In genomic region chr8:75353786-75354185, GRCm38 (mm10) we compare ENCODE assay signal across 25 mouse cellular contexts. TPM values are rescaled to one million over a fixed set of nuclear protein-coding genes. Genes with fewer than 3 reads are reported as not detected.
DNase-seq lines count a peak whose midpoint lies in the region; ATAC-seq and TF ChIP-seq lines count a peak whose summit lies in the region.
"Had no signal": no experiment of that assay in that cellular context is flagged by ENCODE, and none has a peak within 500 bp of the region (broad histone marks: within the 10 kb centered on the region; RNA-seq: fewer than 3 reads in every experiment).

No protein-coding gene starts in this region.

- no peaks in the 10 kb centered on the region for H3K27me3 ChIP-seq in kidney, adult 2 months (replicated peaks; ENCODE audit: control insufficient read depth, insufficient read depth, low read length)
- H3K27me3 ChIP-seq in midbrain, postnatal 0 days (ENCODE audit: insufficient read depth, low read length) = no peaks in the 10 kb centered on the region
- no peaks in the 10 kb centered on the region for H3K27me3 ChIP-seq in midbrain, embryonic 16.5 days (ENCODE audit: control insufficient read depth, insufficient read depth, low read depth, low read length)
- H3K27me3 ChIP-seq: heart, embryonic 13.5 days; hindbrain, embryonic 15.5 days; kidney, embryonic 15.5 days; midbrain, embryonic 12.5 days; neural tube, embryonic 15.5 days had no signal

- DNase-seq in embryo, embryonic 10.5 days (ENCODE audit: low spot score) = peak; percentile 2
- no peak for DNase-seq in embryo, embryonic 10 days (ENCODE audit: low spot score)
- peak; percentile 15 for DNase-seq in kidney, adult 2 months
- no peak for DNase-seq in kidney, postnatal 14 days
- DNase-seq in left cerebral cortex, adult 2 months (ENCODE audit: extremely low spot score in 1 of 2, low spot score in 2 of 2) = no peak
- DNase-seq in left cerebral cortex, adult 11 months (ENCODE audit: low spot score) = no peak
- peak; percentile 28 for DNase-seq in midbrain, postnatal 0 days (ENCODE audit: low spot score)
- DNase-seq: adrenal gland, postnatal 10 days; cerebellum, adult 11 months; cerebellum, postnatal 10 days; embryo, embryonic 11 days; gastrocnemius, postnatal 10 days; heart, adult 11 months had no signal

- no peak for TF ChIP-seq POLR2A in kidney, adult 2 months (IDR thresholded peaks at IDR 0.05; ENCODE audit: low read depth, low read length)

- no peak overlapping the region for H3K27ac ChIP-seq in kidney, adult 2 months (ENCODE audit: insufficient read depth, low read depth, low read length)
- no peak overlapping the region for H3K27ac ChIP-seq in left cerebral cortex, adult 2 months
- no peak overlapping the region for H3K27ac ChIP-seq in midbrain, postnatal 0 days (ENCODE audit: low read depth, low read length)
- no peak overlapping the region for H3K27ac ChIP-seq in midbrain, embryonic 16.5 days (ENCODE audit: low read length)
- H3K27ac ChIP-seq: heart, embryonic 13.5 days; hindbrain, embryonic 15.5 days; kidney, embryonic 15.5 days; liver, embryonic 14.5 days; macrophage; midbrain, embryonic 12.5 days; neural tube, embryonic 15.5 days had no signal

- H3K4me2 ChIP-seq in midbrain, postnatal 0 days (ENCODE audit: low read depth, low read length, poor library complexity, severe bottlenecking) = no peak overlapping the region
- no peak overlapping the region for H3K4me2 ChIP-seq in midbrain, embryonic 16.5 days (ENCODE audit: low read length)
- H3K4me2 ChIP-seq: heart, embryonic 13.5 days; hindbrain, embryonic 15.5 days; kidney, embryonic 15.5 days; midbrain, embryonic 12.5 days; neural tube, embryonic 15.5 days had no signal

- H3K4me1 ChIP-seq in kidney, adult 2 months (ENCODE audit: control insufficient read depth, insufficient read depth, low read length) = no peaks in the 10 kb centered on the region
- H3K4me1 ChIP-seq in midbrain, postnatal 0 days (ENCODE audit: insufficient read depth, low read length) = no peaks in the 10 kb centered on the region
- no peaks in the 10 kb centered on the region for H3K4me1 ChIP-seq in midbrain, embryonic 16.5 days (ENCODE audit: control insufficient read depth, insufficient read depth, low read length)
- H3K4me1 ChIP-seq: heart, embryonic 13.5 days; hindbrain, embryonic 15.5 days; kidney, embryonic 15.5 days; midbrain, embryonic 12.5 days; neural tube, embryonic 15.5 days had no signal

- no peak for TF ChIP-seq CTCF in kidney, adult 2 months (conservative IDR thresholded peaks at IDR 0.05; ENCODE audit: insufficient read depth, insufficient read length, low read depth, low read length)
- TF ChIP-seq CTCF in left cerebral cortex, adult 2 months (IDR thresholded peaks at IDR 0.05) = peak; percentile 50
- TF ChIP-seq CTCF in midbrain, postnatal 0 days (IDR thresholded peaks at IDR 0.05) = peak; percentile 75

- H3K4me3 ChIP-seq in kidney, adult 2 months (ENCODE audit: insufficient read depth, low read depth, low read length) = no peak overlapping the region
- H3K4me3 ChIP-seq in left cerebral cortex, adult 2 months = no peak overlapping the region
- H3K4me3 ChIP-seq in midbrain, postnatal 0 days (ENCODE audit: low read depth, low read length) = no peak overlapping the region
- no peak overlapping the region for H3K4me3 ChIP-seq in midbrain, embryonic 16.5 days (ENCODE audit: low read depth, low read length)
- H3K4me3 ChIP-seq: heart, embryonic 13.5 days; hindbrain, embryonic 15.5 days; kidney, embryonic 15.5 days; midbrain, embryonic 12.5 days; neural tube, embryonic 15.5 days had no signal

- 48% methylated on average over 1 of the region's 1 CpGs for WGBS in kidney, adult 2 months
- WGBS in midbrain, postnatal 0 days = 47% methylated on average over 1 of the region's 1 CpGs
- WGBS in midbrain, embryonic 16.5 days = 58% methylated on average over 1 of the region's 1 CpGs

- H3K9ac ChIP-seq in midbrain, postnatal 0 days (replicated peaks; ENCODE audit: low read length, poor library complexity, severe bottlenecking) = no peak overlapping the region
- no peak overlapping the region for H3K9ac ChIP-seq in midbrain, embryonic 16.5 days (ENCODE audit: low read depth, low read length)
- H3K9ac ChIP-seq: heart, embryonic 13.5 days; hindbrain, embryonic 15.5 days; kidney, embryonic 15.5 days; liver, embryonic 14.5 days; midbrain, embryonic 12.5 days; neural tube, embryonic 15.5 days had no signal

- intact Hi-C loops in left cerebral cortex, adult 2 months (cut with DNase I) = loop anchor here (10.0 kb wide), 1 partner anchor 391 kb away; no protein-coding TSS in a partner anchor

- no peaks in the 10 kb centered on the region for H3K9me3 ChIP-seq in midbrain, postnatal 0 days (ENCODE audit: low read length)
- no peaks in the 10 kb centered on the region for H3K9me3 ChIP-seq in midbrain, embryonic 16.5 days (replicated peaks; ENCODE audit: control insufficient read depth, low read length, poor library complexity, severe bottlenecking)
- H3K9me3 ChIP-seq: heart, embryonic 13.5 days; hindbrain, embryonic 15.5 days; kidney, embryonic 15.5 days; midbrain, embryonic 12.5 days; neural tube, embryonic 15.5 days had no signal

- no peak for ATAC-seq in midbrain, postnatal 0 days (ENCODE audit: low FRiP score)
- no peak for ATAC-seq in midbrain, embryonic 16.5 days
- ATAC-seq: activated CD4-positive, CD25-positive, alpha-beta regulatory T cell, adult 4 months had no signal

- H3K36me3 ChIP-seq in kidney, adult 2 months (ENCODE audit: control insufficient read depth, insufficient read depth, low read length) = no peaks in the 10 kb centered on the region
- H3K36me3 ChIP-seq in midbrain, postnatal 0 days (ENCODE audit: insufficient read depth, low read length) = no peaks in the 10 kb centered on the region
- no peaks in the 10 kb centered on the region for H3K36me3 ChIP-seq in midbrain, embryonic 16.5 days (ENCODE audit: control insufficient read depth, insufficient read depth, low read length)
- H3K36me3 ChIP-seq: heart, embryonic 13.5 days; hindbrain, embryonic 15.5 days; kidney, embryonic 15.5 days; midbrain, embryonic 12.5 days; neural tube, embryonic 15.5 days had no signal

RNA-seq across cellular contexts. Expression of gene Gm10358, which starts 52.6 kb away (rescaled TPM):
- polyA plus RNA-seq in kidney, adult 2 months (2012; rRNA removed) = 0.87 and 1.2 TPM in 2 replicates
- total RNA-seq in left cerebral cortex, adult 2 months (2021) = under 1 TPM in 1 of 2 experiments, not detected in 1; 0.34 TPM
- total RNA-seq in midbrain, postnatal 0 days (2014; rRNA removed) = 1.6 and 2.1 TPM in 2 replicates
- polyA plus RNA-seq in midbrain, postnatal 0 days (2015; fragmentation: Nextera tagmentation; extraction: Ambion mirVana) = 0.22 TPM in 1 of 2 replicates, not detected in the other
- polyA plus RNA-seq in midbrain, embryonic 16.5 days (2015; fragmentation: Nextera tagmentation; extraction: Ambion mirVana) = not detected in 2 replicates
- total RNA-seq: heart, postnatal 25 days had no signal
- polyA plus RNA-seq: embryonic facial prominence, embryonic 14.5 days; hindbrain, embryonic 15.5 days; kidney, embryonic 15.5 days; lung, embryonic 16.5 days; midbrain, embryonic 12.5 days had no signal

Comparison
In these comparisons a context has a peak if more than half of its experiments do, and no peak if none do; other contexts are left out.
1. DNase-seq: peak in embryo, embryonic 10.5 days (single experiment), kidney, adult 2 months (single experiment) and midbrain, postnatal 0 days (single experiment); none in embryo, embryonic 10 days (single experiment), kidney, postnatal 14 days (single experiment), left cerebral cortex, adult 2 months (0 of 2) and left cerebral cortex, adult 11 months (single experiment).